Mouse (Mus musculus) gastrocnemius, postnatal 14 days (tissue): ENCODE data around the gene Ubqln1. TPM values are rescaled to one million over a fixed set of nuclear protein-coding genes. Genes with fewer than 3 reads are reported as not detected.
"Not testable (repeated sequence)": the region's sequence is repeated elsewhere in the genome, so short reads cannot be mapped to it uniquely, and the experiment has no call there.

Experiments used
- DNase-seq: peaks from one replicate; pipeline ENCODE4 v3.0.0; 2021; ENCODE audit warnings: mixed read lengths
- intact Hi-C: fragments of 180-260 bp; cut with DNase I; formaldehyde crosslinking; loops from one replicate; pipeline ENCODE4 v1.15.1; 2025; ENCODE audit warnings: low total_unique reads
- total RNA-seq, 2 experiments: library from RNA; stranded (reverse); gene quantifications; 2 replicates each; pipeline ENCODE4 v1.2.3; 2021

Ubqln1 gene
- total RNA-seq, 2 experiments from 2014 or later: 40.7 to 43.2 TPM

DNA sequence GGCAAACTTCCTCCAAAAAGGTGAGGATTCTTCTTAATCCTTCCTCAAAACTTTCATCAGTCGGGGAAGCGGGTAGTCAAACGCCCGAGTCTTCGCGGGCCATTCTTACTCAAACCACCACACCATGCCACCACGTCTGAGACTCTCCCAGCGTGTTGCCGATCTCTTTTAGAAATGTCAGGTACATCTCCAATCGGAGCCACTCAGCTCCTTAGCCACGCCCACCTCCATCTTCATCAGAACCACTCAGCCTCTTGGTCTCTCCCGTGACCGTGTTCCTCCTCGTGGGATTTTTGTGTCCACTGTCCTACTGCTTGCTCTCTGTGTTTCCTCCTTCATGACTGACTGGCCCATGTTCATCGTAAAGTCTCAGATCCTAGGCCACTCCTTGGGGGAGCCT lies 54.7 kb downstream of the Ubqln1 start:
- no peak for DNase-seq
- intact Hi-C loops: no loop called here

DNA sequence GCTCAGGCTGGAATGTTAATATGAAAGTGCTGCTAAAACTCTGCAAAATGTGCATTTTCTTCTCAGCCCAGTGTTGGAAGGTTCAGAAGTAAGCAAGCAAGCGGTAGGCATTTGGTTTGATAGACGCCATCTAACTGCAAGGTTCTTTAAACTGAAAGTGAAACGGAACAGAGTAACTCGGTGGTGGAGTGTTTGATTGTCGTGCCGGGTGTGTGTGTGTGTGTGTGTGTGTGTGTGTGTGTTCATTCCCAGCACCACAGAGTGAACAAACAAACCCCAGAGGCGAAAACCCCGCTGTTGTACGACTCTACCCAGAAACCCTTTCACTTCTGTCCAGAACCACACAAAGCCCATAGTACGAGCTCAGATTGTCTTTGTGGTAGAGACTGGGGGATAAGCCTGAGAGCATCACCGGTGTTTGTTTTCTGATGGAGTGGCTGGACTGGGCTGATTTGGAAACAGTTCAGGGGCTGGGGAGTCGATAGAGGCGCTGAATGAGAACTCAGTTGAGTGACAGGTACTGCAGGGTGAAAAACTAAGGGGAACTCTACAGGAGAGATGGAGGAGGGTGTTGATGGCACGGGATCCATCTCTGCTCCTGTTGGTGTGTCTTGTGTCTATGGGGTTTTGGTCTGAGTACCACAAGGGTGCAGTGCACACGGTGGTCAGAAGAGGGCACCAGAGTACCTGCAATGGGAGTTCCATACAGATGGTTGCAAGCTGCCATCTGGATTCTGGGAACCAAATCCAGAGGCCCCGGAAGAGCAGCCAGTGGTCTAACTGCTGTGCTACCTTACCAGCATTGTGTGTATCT lies 57.1 kb downstream of the Ubqln1 start:
- intact Hi-C loops: loop anchor here (2.0 to 10.0 kb wide), 2 partner anchors 80 to 226 kb away; partner anchors contain the start of gene 2210016F16Rik
- DNase-seq: peak; percentile 82

GRCm38 (mm10) chr13:58157447-58158098 lies 57.9 kb downstream of the Ubqln1 start, which contains the start of gene Idnk:
Gene Idnk, plus strand, starts transcription at chr13:58157649.
- peak; percentile 91 for DNase-seq
- intact Hi-C loops: loop anchor here (2.0 to 10.0 kb wide), 2 partner anchors 81 to 227 kb away; partner anchors contain the start of gene 2210016F16Rik

DNA sequence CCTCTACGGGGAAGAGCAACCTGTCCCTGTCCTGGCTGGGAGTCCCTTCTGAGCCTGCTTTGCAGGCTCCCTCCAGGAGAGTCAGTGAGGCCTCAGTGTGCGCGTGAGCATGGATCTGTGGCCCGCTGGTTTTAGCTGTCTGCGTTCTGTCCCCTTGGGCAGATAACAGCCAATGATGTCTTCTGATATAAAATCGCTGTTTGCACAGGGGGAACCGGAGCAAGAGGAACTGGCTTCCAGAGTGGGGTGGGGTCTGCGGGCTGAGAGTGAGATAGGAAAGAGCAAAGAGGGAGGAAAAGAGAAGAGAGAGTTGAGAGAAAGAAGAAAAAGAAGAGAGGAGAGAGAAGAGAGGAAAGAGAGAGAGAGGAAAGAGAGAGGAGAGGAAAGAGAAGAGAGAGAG lies 58.4 kb downstream of the Ubqln1 start:
- DNase-seq: no peak
- intact Hi-C loops: loop anchor here (10.0 kb wide), 1 partner anchor 228 kb away; the partner anchor contains the start of gene 2210016F16Rik

GRCm38 (mm10) chr13:58156031-58156430 lies 59.4 kb downstream of the Ubqln1 start:
- intact Hi-C loops: loop anchor here (10.0 kb wide), 1 partner anchor 229 kb away; the partner anchor contains the start of gene 2210016F16Rik
- DNase-seq: no peak

GRCm38 (mm10) chr13:58150442-58150841 lies 65.0 kb downstream of the Ubqln1 start:
- DNase-seq: no peak
- intact Hi-C loops: loop anchor here (10.0 kb wide), 1 partner anchor 234 kb away; the partner anchor contains the start of gene 2210016F16Rik

GRCm38 (mm10) chr13:58149629-58150028 lies 65.8 kb downstream of the Ubqln1 start:
- no peak for DNase-seq
- intact Hi-C loops: loop anchor here (10.0 kb wide), 1 partner anchor 235 kb away; the partner anchor contains the start of gene 2210016F16Rik

DNA sequence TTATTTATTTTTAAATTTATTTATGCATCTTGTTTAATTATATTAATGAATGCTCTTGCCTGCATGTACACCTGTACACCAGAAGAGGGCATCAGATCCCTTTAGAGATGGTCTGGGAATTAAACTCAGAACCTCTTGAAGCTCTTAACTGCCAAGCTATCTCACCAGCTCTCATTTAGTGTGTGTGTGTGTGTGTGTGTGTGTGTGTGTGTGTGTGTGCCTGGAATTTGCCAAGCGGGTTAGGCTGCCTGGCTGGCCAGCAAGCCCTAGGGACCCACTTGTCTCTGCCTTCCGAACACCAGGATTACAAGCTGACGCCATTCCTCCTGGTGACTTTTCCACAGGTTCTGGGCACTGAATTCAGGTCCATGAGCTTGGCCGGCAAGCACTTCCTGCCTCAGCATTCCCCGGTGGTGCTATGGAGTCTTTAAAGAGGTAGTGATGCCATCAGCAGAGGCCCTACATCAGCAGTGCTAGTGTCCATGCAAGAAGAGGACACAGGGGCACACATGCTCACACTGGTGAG lies 66.4 kb downstream of the Ubqln1 start:
- no peak for DNase-seq
- intact Hi-C loops: no loop called here

- intact Hi-C loops: no loop called here
- DNase-seq: no peak
Measured at GRCm38 (mm10) chr13:58148256-58148831, 67.1 kb downstream of the Ubqln1 start.

- no peak for DNase-seq
- intact Hi-C loops: no loop called here
Measured at GRCm38 (mm10) chr13:58147760-58148159, 67.7 kb downstream of the Ubqln1 start.

GRCm38 (mm10) chr13:58146603-58147002 lies 68.8 kb downstream of the Ubqln1 start:
- intact Hi-C loops, DNase-seq: not testable (repeated sequence)

DNA sequence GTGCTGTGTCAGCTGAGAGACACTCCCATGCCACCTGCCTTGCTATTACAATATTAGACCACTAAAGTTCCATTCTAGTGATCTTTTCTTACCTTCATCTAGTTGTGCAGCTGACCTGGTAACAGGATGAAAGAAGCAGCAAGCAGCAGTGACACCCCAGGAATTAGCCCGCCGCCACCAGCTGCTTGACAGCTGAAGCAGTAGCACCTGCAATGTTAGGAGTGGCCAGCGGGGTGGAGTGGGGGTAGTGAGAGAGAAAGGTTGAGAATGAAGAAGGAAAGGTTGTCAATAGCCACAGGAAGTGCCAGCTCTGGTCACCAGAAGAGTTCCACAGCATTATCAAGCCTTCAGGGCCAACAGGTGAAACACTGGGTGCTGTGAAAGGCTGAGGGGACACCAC lies 83.8 kb downstream of the Ubqln1 start:
- intact Hi-C loops: no loop called here
- DNase-seq: no peak

DNA sequence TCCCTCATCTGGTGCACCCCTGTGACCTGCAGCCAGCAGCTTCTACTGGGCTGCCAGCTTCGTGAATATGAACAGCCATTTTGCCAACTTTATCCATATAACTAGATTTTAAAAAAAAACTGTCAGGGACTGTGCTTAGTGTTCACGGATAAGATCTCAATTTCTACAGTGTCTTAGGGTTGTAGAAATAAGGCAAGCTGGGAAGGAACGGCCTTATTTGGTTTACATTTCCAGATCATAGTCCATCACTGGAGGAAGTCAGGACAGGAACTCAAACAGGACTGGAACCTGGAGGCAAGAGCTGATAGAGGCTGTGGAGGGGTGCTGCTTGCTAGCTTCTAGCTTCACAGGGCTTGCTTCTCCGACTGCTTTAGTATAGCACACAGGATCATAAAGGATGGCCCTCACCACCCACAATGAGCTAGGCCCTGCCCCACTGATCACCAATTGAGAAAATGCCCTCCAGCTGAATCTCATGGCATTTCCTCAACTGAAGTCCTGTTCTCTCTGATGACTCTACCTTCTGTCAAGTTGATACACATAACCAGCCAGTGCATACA lies 85.7 kb downstream of the Ubqln1 start:
- intact Hi-C loops: no loop called here
- no peak for DNase-seq

DNA sequence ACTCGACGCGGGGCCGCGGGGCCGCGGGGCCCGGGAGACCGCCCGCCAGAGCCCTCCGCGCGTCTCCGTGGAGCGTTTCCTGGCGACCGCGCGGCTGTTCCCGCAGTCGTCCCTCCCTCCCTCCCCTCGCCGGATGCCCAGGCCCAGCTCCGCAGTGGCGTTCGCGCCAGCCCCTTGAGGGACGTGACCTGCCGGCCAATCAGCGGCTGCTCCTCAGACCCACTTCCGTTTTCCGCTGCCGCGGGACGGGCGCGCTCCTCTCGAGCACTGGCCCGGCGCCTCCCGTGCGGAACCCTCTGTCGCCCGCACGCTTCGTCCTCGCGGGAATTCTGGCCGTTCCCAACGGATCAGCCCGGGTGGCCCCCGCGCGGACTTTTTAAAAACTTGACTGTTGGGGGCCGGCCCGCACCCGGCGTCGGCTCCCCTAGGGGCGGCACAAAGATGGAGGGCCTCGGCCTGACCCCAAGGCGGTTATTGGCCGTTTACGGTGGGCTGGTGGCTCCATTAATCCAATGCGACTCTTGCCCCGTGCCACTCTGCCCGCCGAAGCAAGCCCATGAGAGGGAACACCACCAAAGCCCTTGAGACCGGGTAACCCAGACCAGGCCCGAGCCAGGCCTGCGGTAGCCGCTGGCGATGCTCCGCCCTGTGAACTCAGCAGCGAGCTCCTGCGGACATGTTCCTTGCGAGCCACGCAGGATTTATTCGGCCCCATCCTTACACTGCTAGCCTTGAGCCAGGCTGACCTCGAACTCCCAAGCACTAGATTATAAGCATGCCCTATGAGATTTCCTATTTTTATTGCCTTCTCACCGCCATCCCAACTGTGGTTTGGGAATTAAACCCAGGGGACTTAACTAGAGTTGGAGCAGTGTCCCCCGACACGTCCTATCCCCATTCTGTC lies 86.4 kb downstream of the Ubqln1 start:
- intact Hi-C loops: no loop called here
- DNase-seq: peak; percentile 98

- DNase-seq: peak; percentile 95
- intact Hi-C loops: no loop called here
Measured at GRCm38 (mm10) chr13:58128396-58128767, 87.1 kb downstream of the Ubqln1 start, which contains the start of gene Hnrnpa0. Gene Hnrnpa0, minus strand, starts transcription at chr13:58128556.

GRCm38 (mm10) chr13:58127766-58128361 lies 87.6 kb downstream of the Ubqln1 start:
- intact Hi-C loops: no loop called here
- peak; percentile 62 for DNase-seq

DNA sequence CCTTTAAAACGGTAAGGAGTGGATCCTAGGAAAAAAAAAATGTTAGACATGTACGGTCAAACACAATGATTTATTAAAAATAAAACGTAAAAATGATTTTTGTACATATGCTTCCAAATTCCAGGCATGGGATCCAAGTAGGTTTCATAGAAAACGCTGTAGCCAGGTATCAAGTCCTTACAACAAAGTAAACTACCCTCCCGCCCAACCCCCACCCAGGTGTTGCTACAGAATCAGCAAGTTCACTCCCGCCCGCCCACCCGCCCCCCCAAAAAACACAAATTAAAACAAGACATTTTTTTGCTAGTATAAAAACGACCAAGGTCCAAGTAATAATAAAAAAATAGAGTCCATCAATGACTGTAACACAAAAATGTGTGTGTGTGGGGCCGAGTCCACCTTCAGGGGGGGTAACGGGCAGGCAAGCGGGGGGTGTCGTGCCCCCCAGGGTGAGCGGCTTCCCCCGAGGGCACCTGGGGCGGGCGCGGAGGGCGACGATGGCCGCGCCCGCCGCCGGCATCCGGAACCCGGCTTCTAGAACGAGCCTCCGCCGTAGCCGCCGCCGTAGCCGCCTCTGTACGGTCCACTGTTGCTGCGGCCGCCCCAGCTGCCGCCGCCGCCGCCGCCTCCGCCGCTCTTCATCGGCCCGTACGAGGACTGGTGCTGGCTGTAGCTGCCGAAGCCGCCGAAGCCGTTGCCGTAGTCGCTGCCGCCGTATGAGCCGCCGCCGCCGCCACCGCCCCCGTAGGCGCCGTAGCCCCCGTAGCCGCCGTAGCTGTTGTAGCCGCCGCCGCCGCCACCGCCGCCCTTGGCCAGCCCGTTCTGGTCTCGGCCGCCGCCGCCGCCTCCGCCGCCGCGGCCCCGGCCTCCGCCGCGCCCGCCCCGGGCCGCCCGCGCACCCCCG lies 88.3 kb downstream of the Ubqln1 start:
- no peak for DNase-seq
- intact Hi-C loops: no loop called here
